ENCODE assay signal across 13 mouse cellular contexts in the genomic region with DNA sequence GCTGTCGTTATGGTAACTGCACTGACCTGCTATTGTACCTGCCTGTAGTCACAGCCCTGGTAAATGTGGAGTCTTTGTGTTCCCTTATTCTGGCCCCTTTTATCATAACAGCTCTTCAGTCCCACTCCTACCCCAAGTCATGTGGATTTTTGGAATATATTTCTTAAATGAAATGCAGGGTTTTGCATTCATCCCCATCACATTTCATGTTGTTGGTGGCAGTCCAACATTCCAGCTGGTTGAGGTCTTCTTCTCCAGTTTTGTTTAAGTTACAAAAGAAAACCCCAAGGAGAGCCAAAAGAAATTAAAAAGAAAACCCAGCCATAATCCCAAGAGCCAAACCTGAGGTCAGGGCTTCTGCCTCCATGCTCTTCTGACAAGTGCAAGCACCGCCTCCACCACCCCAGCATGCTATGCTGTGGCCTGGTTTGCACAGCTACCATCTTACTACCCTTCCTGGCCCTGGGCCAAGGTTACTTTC. TPM values are rescaled to one million over a fixed set of nuclear protein-coding genes. Genes with fewer than 3 reads are reported as not detected.
DNase-seq lines count a peak whose midpoint lies in the region; ATAC-seq lines count a peak whose summit lies in the region.
"Had no signal": no experiment of that assay in that cellular context is flagged by ENCODE, and none has a peak within 500 bp of the region (broad histone marks: within the 10 kb centered on the region; RNA-seq: fewer than 3 reads in every experiment).

No protein-coding gene starts in this region.

- H3K9me3 ChIP-seq in forebrain, embryonic 13.5 days (replicated peaks): no peaks in the 10 kb centered on the region
- no peaks in the 10 kb centered on the region for H3K9me3 ChIP-seq in forebrain, embryonic 11.5 days (ENCODE audit: control insufficient read depth, low read length)
- H3K9me3 ChIP-seq in midbrain, embryonic 16.5 days (replicated peaks; ENCODE audit: control insufficient read depth, low read length, poor library complexity, severe bottlenecking): no peaks in the 10 kb centered on the region
- H3K9me3 ChIP-seq in midbrain, embryonic 11.5 days (ENCODE audit: control insufficient read depth, low read length): no peaks in the 10 kb centered on the region
- no peaks in the 10 kb centered on the region for H3K9me3 ChIP-seq in stomach, embryonic 15.5 days
- H3K9me3 ChIP-seq: limb, embryonic 12.5 days had no signal

- peaks cover 3% of the 10 kb centered on the region for H3K4me1 ChIP-seq in forebrain, embryonic 13.5 days
- no peaks in the 10 kb centered on the region for H3K4me1 ChIP-seq in forebrain, embryonic 11.5 days (replicated peaks; ENCODE audit: control insufficient read depth, insufficient read depth, low read length)
- H3K4me1 ChIP-seq in midbrain, embryonic 16.5 days (ENCODE audit: control insufficient read depth, insufficient read depth, low read length): peaks cover 5% of the 10 kb centered on the region
- no peaks in the 10 kb centered on the region for H3K4me1 ChIP-seq in midbrain, embryonic 11.5 days (ENCODE audit: control insufficient read depth, insufficient read depth, low read length)
- no peaks in the 10 kb centered on the region; the same call in 1 of the 2 replicates for H3K4me1 ChIP-seq in stomach, embryonic 15.5 days
- H3K4me1 ChIP-seq: limb, embryonic 12.5 days had no signal

- H3K36me3 ChIP-seq in forebrain, embryonic 13.5 days (ENCODE audit: poor library complexity, severe bottlenecking): no peaks in the 10 kb centered on the region
- H3K36me3 ChIP-seq in forebrain, embryonic 11.5 days (ENCODE audit: control insufficient read depth, insufficient read depth, low read length): no peaks in the 10 kb centered on the region
- H3K36me3 ChIP-seq in midbrain, embryonic 16.5 days (ENCODE audit: control insufficient read depth, insufficient read depth, low read length): no peaks in the 10 kb centered on the region
- H3K36me3 ChIP-seq in midbrain, embryonic 11.5 days (ENCODE audit: control insufficient read depth, insufficient read depth, low read length): no peaks in the 10 kb centered on the region
- H3K36me3 ChIP-seq in stomach, embryonic 15.5 days: no peaks in the 10 kb centered on the region
- H3K36me3 ChIP-seq: limb, embryonic 12.5 days had no signal

- no peak overlapping the region for H3K4me2 ChIP-seq in forebrain, embryonic 13.5 days
- H3K4me2 ChIP-seq in forebrain, embryonic 11.5 days (ENCODE audit: low read depth, low read length, severe bottlenecking): no peak overlapping the region
- no peak overlapping the region for H3K4me2 ChIP-seq in midbrain, embryonic 16.5 days (ENCODE audit: low read length)
- no peak overlapping the region for H3K4me2 ChIP-seq in midbrain, embryonic 11.5 days
- no peak overlapping the region for H3K4me2 ChIP-seq in stomach, embryonic 15.5 days
- H3K4me2 ChIP-seq: heart, embryonic 11.5 days; limb, embryonic 12.5 days had no signal

- H3K27me3 ChIP-seq in forebrain, embryonic 13.5 days: no peaks in the 10 kb centered on the region
- no peaks in the 10 kb centered on the region for H3K27me3 ChIP-seq in forebrain, embryonic 11.5 days (ENCODE audit: control insufficient read depth, insufficient read depth, low read length)
- H3K27me3 ChIP-seq in midbrain, embryonic 16.5 days (ENCODE audit: control insufficient read depth, insufficient read depth, low read depth, low read length): no peaks in the 10 kb centered on the region
- H3K27me3 ChIP-seq in midbrain, embryonic 11.5 days (ENCODE audit: control insufficient read depth, insufficient read depth, low read length): no peaks in the 10 kb centered on the region
- H3K27me3 ChIP-seq in stomach, embryonic 15.5 days (replicated peaks): no peaks in the 10 kb centered on the region
- H3K27me3 ChIP-seq: limb, embryonic 12.5 days had no signal

- H3K9ac ChIP-seq in forebrain, embryonic 13.5 days: no peak overlapping the region
- no peak overlapping the region for H3K9ac ChIP-seq in forebrain, embryonic 11.5 days (ENCODE audit: low read length)
- H3K9ac ChIP-seq in midbrain, embryonic 16.5 days (ENCODE audit: low read depth, low read length): no peak overlapping the region
- H3K9ac ChIP-seq in midbrain, embryonic 11.5 days (ENCODE audit: low read length): no peak overlapping the region
- no peak overlapping the region for H3K9ac ChIP-seq in stomach, embryonic 15.5 days
- H3K9ac ChIP-seq: limb, embryonic 12.5 days had no signal

- H3K4me3 ChIP-seq in forebrain, embryonic 13.5 days: no peak overlapping the region
- H3K4me3 ChIP-seq in forebrain, embryonic 11.5 days (ENCODE audit: low read depth, low read length): no peak overlapping the region
- no peak overlapping the region for H3K4me3 ChIP-seq in midbrain, embryonic 16.5 days (ENCODE audit: low read depth, low read length)
- no peak overlapping the region for H3K4me3 ChIP-seq in midbrain, embryonic 11.5 days (ENCODE audit: low read depth, low read length)
- no peak overlapping the region for H3K4me3 ChIP-seq in stomach, embryonic 15.5 days (replicated peaks)
- H3K4me3 ChIP-seq: limb, embryonic 12.5 days had no signal

- no peak for DNase-seq in forebrain, embryonic 11.5 days (ENCODE audit: low spot score)
- DNase-seq in kidney, postnatal 10 days: peak; percentile 24
- no peak for DNase-seq in kidney, adult 18-20 months
- no peak for DNase-seq in midbrain, embryonic 11.5 days (ENCODE audit: low spot score, missing footprints)
- no peak for DNase-seq in urinary bladder, postnatal 36 days (ENCODE audit: low spot score in 2 of 2)
- DNase-seq: adrenal gland, postnatal 10 days; gastrocnemius, postnatal 10 days; kidney, postnatal 14 days had no signal

- ATAC-seq in forebrain, embryonic 13.5 days: peak; percentile 64
- ATAC-seq in forebrain, embryonic 11.5 days (replicated peaks; ENCODE audit: low FRiP score): no peak
- ATAC-seq in midbrain, embryonic 16.5 days: peak; percentile 50
- no peak for ATAC-seq in midbrain, embryonic 11.5 days (ENCODE audit: low FRiP score)
- ATAC-seq in stomach, embryonic 15.5 days (ENCODE audit: insufficient read depth, low FRiP score, low read depth): peak; percentile 56; the same call in 1 of the 2 replicates

- WGBS in forebrain, embryonic 13.5 days: 83% methylated on average over 2 of the region's 2 CpGs
- WGBS in forebrain, embryonic 11.5 days: 82% methylated on average over 2 of the region's 2 CpGs
- WGBS in midbrain, embryonic 16.5 days: 83% methylated on average over 2 of the region's 2 CpGs
- WGBS in midbrain, embryonic 11.5 days: 82% methylated on average over 2 of the region's 2 CpGs
- WGBS in stomach, embryonic 15.5 days: 54% methylated on average over 2 of the region's 2 CpGs

- H3K27ac ChIP-seq in forebrain, embryonic 13.5 days: no peak overlapping the region
- H3K27ac ChIP-seq in forebrain, embryonic 11.5 days (ENCODE audit: low read depth, low read length): no peak overlapping the region
- no peak overlapping the region for H3K27ac ChIP-seq in midbrain, embryonic 16.5 days (ENCODE audit: low read length)
- no peak overlapping the region for H3K27ac ChIP-seq in midbrain, embryonic 11.5 days (ENCODE audit: low read depth, low read length)
- H3K27ac ChIP-seq in stomach, embryonic 15.5 days: peak overlapping the region; percentile 26; the same call in 1 of the 2 replicates
- H3K27ac ChIP-seq: limb, embryonic 12.5 days had no signal

RNA-seq across cellular contexts. Expression of a gene that starts 52.5 kb away (rescaled TPM):
- polyA plus RNA-seq in forebrain, embryonic 13.5 days (2015; fragmentation: Nextera tagmentation; extraction: Ambion mirVana): 49.0 and 55.2 TPM in 2 replicates
- polyA plus RNA-seq in forebrain, embryonic 11.5 days (2014; fragmentation: Nextera tagmentation; extraction: Ambion mirVana): 33.1 and 34.4 TPM in 2 replicates
- polyA plus RNA-seq in midbrain, embryonic 16.5 days (2015; fragmentation: Nextera tagmentation; extraction: Ambion mirVana): 58.2 and 68.5 TPM in 2 replicates
- polyA plus RNA-seq in midbrain, embryonic 11.5 days (2014; fragmentation: Nextera tagmentation; extraction: Ambion mirVana): 35.4 and 39.9 TPM in 2 replicates
- polyA plus RNA-seq in stomach, embryonic 15.5 days (2015; fragmentation: Nextera tagmentation; extraction: Ambion mirVana): 34.7 and 35.2 TPM in 2 replicates

Comparison
In these comparisons a context has a peak if more than half of its experiments do, and no peak if none do; other contexts are left out.
1. ATAC-seq: peak in forebrain, embryonic 13.5 days (single experiment), midbrain, embryonic 16.5 days (single experiment) and stomach, embryonic 15.5 days (single experiment); none in forebrain, embryonic 11.5 days (single experiment) and midbrain, embryonic 11.5 days (single experiment).